Mouse (Mus musculus) liver, embryonic 11.5 days (tissue): ENCODE results near the gene Zfp652. TPM values are rescaled to one million over a fixed set of nuclear protein-coding genes. Genes with fewer than 3 reads are reported as not detected.
A peak's percentile ranks its signal among the peaks of the same experiment; 100 is the strongest.

Source experiments
- ATAC-seq: fragments of 200-750 bp; cut with Nextera tagmentation; replicated peaks from 2 replicates; pipeline ENCODE4 v1.8.0; 2017; ENCODE audit warnings: moderate number of reproducible peaks, mild to moderate bottlenecking, moderate TSS enrichment, moderate library complexity; ENCODE audit not compliant: low FRiP score
- DNase-seq: peaks from one replicate; pipeline ENCODE4 v3.0.0-alpha.2; 2017; ENCODE audit warnings: low spot score
- H3K27ac ChIP-seq: fragments of 300-500 bp; sonication (generic); 2 replicates; pipeline ENCODE4 v1.5.1; 2014; ENCODE audit warnings: mild to moderate bottlenecking, low read depth, low read length, control low read depth
- H3K27me3 ChIP-seq: fragments of 300-500 bp; sonication (generic); replicated peaks from 2 replicates; pipeline ENCODE4 v1.6.1; 2014; ENCODE audit warnings: low read length, mixed read lengths; ENCODE audit not compliant: control insufficient read depth, insufficient read depth
- H3K36me3 ChIP-seq: fragments of 300-500 bp; sonication (generic); 2 replicates; pipeline ENCODE4 v1.6.1; 2014; ENCODE audit warnings: mild to moderate bottlenecking, low read length, moderate library complexity, mixed read lengths; ENCODE audit not compliant: control insufficient read depth, insufficient read depth
- H3K4me1 ChIP-seq: fragments of 300-500 bp; sonication (generic); replicated peaks from 2 replicates; pipeline ENCODE4 v1.6.1; 2014; ENCODE audit warnings: low read length, mixed read lengths; ENCODE audit not compliant: control insufficient read depth, insufficient read depth
- H3K4me2 ChIP-seq: fragments of 300-500 bp; sonication (generic); 2 replicates; pipeline ENCODE4 v1.6.1; 2014; ENCODE audit warnings: mild to moderate bottlenecking, control low read depth, moderate library complexity
- H3K4me3 ChIP-seq: fragments of 300-500 bp; sonication (generic); 2 replicates; pipeline ENCODE4 v1.5.1; 2014; ENCODE audit warnings: low read depth, low read length, control low read depth
- H3K9ac ChIP-seq: fragments of 300-500 bp; sonication (generic); 2 replicates; pipeline ENCODE4 v1.6.1; 2014; ENCODE audit warnings: low read depth, low read length, control low read depth
- H3K9me3 ChIP-seq: fragments of 300-500 bp; sonication (generic); 2 replicates; pipeline ENCODE4 v1.6.1; 2016; ENCODE audit warnings: low read length, inconsistent platforms, mixed read lengths; ENCODE audit not compliant: control insufficient read depth
- WGBS: fragments of 180-500 bp; shearing (Covaris S2); extraction: QIAGEN DNeasy Blood & Tissue Kit; methylation state at CpG from one replicate; pipeline ENCODE4 v1.1.7; 2014; 5-methylcytosine and 5-hydroxymethylcytosine counted together
- polyA plus RNA-seq: library from polyadenylated mRNA; unstranded; fragments of >200 nt; fragmentation: Nextera tagmentation; extraction: Ambion mirVana; gene quantifications from 2 replicates; pipeline ENCODE4 v1.2.1, GENCODE M21; 2014

The Zfp652 gene
- polyA plus RNA-seq, 1 experiment from 2014 or later = 8.7 TPM

DNA sequence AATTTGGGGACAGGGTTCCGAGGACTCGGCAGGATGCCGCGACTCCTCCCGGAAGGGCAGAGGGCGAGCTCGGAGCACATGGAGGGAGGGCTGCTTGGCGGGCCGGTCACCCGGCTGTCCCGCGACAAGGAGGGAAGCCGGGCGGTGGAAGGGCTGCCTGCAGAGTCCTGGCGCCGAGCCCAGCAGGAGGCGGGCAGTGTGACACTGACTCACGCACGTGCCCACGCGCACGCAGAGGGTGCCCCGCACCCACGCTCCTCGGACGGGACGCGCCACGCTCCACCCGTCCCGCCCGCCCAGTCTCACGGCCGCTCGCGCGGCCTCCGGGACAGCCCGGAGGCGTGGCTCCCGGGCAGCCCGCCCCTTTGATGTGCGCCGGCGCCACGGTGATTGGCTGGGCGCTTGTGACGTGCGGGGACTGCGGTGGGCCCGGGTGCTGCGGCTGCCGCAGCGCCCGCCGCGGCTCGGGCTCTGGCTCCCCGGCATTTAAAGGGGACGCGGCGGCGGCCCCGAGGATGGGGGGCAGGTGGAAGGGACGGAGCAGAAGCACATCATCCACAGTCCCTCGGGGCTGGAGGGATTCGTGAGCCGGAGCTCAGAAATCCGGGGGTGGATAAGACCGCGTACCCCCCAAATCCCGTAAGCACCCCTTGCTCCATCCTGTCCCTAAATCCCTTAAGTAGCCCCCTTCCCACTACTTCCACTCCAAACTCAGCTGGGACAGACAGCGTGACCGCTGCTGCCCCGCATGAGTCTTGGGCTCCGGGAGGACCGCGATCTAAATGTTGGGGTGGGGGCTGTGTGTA, 111.8 kb downstream of the Zfp652 start, which contains the start of gene Phospho1:
TSS of gene Phospho1 (plus strand) at position 429 of the 806 bp plus-strand sequence.
- H3K4me2 ChIP-seq = peak within 1 kb of the TSS; percentile 99
- peak within 1 kb of the TSS; percentile 64 for H3K4me3 ChIP-seq
- WGBS = under 1% methylated on average over 78 of the region's 78 CpGs
- H3K36me3 ChIP-seq = no peaks in the 10 kb centered on the region
- peak within 1 kb of the TSS; percentile 71 for H3K27ac ChIP-seq
- no peaks in the 10 kb centered on the region for H3K9me3 ChIP-seq
- peak; percentile 88 for DNase-seq
- peaks cover 23% of the 10 kb centered on the region for H3K4me1 ChIP-seq
- peaks cover 21% of the 10 kb centered on the region for H3K27me3 ChIP-seq
- H3K9ac ChIP-seq = peak within 1 kb of the TSS; percentile 84
- peak; percentile 96 for ATAC-seq

DNA sequence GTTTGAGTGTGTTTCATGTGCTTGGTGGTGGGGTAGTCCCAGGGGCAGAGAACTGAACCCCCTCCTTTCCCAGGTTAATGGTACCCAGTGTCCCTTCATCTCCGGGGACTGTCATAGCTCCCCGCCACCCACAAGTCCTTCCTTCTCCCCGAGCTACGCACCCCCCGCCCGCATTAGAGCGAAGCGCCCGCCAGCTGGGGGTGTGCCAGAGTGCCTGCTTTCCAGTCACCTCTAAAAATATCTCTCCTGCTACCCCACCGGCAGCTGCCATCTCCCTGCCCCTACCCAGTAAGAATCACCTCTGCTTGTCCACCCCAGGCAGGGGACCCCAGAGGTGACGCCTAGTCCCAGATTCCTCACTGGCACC, 112.4 kb downstream of the Zfp652 start:
- Histone ChIP-seq H3K36me3 (no peaks in the 10 kb centered on the region), H3K4me1 (peaks cover 23% of the 10 kb centered on the region), H3K9ac (peak overlapping the region; percentile 84), H3K4me2 (peak overlapping the region; percentile 99), H3K27ac (no peak overlapping the region), H3K4me3 (peak overlapping the region; percentile 64), H3K9me3 (no peaks in the 10 kb centered on the region), H3K27me3 (peaks cover 27% of the 10 kb centered on the region)
- peak; percentile 46 for DNase-seq
- 5% methylated on average over 11 of the region's 11 CpGs for WGBS
- no peak; the same call in 1 of the 2 replicates for ATAC-seq

DNA sequence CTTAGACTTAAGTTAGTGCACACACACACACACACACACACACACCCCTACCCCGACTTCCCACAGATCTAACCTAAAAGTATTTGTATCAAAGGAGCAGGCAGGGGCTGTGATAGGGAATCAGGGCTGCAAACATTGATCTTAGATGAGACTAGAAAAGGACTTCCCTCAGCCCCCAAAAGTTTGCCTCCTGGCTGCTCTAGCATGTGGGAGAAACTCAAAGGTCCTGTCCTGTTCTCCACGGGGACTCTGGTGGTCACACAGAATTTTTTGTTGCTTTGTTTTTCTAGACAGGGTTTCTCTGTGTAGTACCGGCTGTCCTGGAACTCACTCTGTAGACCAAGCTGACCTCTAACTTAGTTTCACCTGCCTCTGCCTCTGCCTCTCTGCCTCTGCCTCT, 113.2 kb downstream of the Zfp652 start:
- ATAC-seq (no peak), DNase-seq (no peak)
- Histone ChIP-seq H3K4me2 (no peak overlapping the region), H3K4me3 (no peak overlapping the region), H3K4me1 (peaks cover 28% of the 10 kb centered on the region), H3K9ac (no peak overlapping the region), H3K36me3 (no peaks in the 10 kb centered on the region), H3K27me3 (peaks cover 34% of the 10 kb centered on the region), H3K9me3 (no peaks in the 10 kb centered on the region), H3K27ac (no peak overlapping the region)
- WGBS = 47% methylated on average over 3 of the region's 3 CpGs

DNA sequence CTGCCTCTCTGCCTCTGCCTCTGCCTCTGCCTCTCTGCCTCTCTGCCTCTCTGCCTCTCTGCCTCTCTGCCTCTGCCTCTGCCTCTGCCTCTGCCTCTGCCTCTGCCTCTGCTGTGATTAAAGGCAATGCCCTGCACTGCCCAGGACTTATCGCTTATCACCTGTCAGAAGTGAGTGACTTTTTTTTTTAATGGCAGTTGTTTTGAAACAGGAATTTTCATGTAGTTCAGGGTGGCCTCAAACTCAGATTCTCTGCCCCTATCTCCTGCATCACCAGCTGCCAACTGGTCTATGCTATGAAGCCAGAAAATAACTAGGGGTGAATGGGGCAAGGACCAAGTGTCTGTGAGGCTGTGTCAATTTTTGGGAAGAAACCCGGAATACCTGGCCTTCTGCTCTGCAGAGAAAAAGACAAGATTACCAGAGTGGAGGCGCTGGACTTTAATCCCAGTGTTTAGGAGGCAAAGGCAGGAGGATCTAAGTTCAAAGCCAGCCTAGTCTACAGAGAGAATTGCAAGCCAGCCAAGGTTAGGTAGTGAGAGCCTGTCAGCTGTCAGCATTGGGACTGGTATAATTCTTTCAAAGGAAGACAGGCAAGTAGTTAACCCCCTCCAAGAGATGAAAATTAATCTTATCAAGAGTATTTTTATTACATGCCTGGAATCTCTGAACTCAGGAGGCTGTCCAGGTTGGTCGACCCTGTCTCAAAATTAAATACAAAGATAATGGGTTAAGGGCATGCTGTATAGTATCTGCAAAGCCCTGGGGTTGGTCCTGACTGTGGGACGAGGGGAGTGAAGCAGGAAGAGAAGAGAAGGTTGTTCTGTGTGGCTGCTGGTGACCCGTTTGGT, 114.1 kb downstream of the Zfp652 start:
- H3K9me3 ChIP-seq = no peaks in the 10 kb centered on the region
- H3K9ac ChIP-seq = no peak overlapping the region
- WGBS = 52% methylated on average over 6 of the region's 6 CpGs
- no peak overlapping the region for H3K27ac ChIP-seq
- ATAC-seq = no peak
- H3K4me2 ChIP-seq = no peak overlapping the region
- H3K4me1 ChIP-seq = peaks cover 36% of the 10 kb centered on the region
- DNase-seq = no peak
- H3K4me3 ChIP-seq = no peak overlapping the region
- H3K36me3 ChIP-seq = no peaks in the 10 kb centered on the region
- peaks cover 44% of the 10 kb centered on the region for H3K27me3 ChIP-seq

DNA sequence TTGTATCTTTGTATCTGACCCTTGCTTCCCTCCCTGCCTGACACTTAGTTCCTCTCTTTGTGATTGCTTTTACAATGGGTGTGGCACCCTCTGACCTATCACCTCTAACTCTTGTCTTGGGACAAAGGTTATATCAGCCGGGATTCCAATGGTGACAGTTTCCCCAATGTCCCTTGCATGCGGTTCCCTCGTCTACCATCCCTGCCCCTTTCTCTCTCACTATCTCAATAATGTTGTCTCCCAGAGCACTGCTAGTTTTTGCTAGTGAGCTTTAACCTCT, 114.6 kb downstream of the Zfp652 start:
- WGBS = 21% methylated on average over 3 of the region's 3 CpGs
- Histone ChIP-seq H3K27me3 (peaks cover 47% of the 10 kb centered on the region), H3K27ac (no peak overlapping the region), H3K9me3 (no peaks in the 10 kb centered on the region), H3K4me3 (no peak overlapping the region), H3K4me1 (peaks cover 36% of the 10 kb centered on the region), H3K36me3 (no peaks in the 10 kb centered on the region), H3K9ac (no peak overlapping the region), H3K4me2 (no peak overlapping the region)
- no peak for DNase-seq
- no peak for ATAC-seq

DNA sequence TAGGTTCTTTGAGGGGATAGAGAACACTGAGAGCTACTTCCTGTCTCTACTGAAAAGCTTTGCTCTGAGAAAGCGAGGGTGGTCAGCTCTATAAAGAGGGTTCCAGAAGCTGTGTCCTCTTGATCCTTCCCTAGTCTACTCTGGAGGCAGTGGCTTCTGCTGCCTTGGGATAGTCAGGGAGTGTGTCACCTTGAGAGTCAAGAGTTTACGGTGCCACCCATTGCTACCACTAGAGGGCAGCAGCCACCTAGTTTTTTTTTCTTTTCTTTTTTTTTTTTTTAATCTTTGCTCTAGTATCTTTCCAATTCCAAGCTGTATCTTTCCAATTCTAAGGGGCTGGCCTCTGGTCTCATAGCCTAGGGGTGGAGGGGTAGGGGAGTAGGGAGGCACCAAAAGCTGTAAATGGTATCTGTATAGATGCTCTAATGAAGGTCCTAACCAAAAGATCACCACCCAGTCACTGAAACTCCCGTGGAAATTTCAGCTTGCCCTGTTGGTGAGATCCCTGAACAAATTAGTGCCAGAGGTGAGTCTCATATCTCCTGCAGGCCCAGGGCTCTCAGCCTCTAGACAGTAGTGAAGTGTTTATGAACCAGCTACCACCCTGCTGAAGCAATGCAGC, 115.1 kb downstream of the Zfp652 start:
- peak; percentile 61 for DNase-seq
- ATAC-seq = no peak
- Histone ChIP-seq H3K9ac (no peak overlapping the region), H3K9me3 (no peaks in the 10 kb centered on the region), H3K4me1 (peaks cover 36% of the 10 kb centered on the region), H3K36me3 (no peaks in the 10 kb centered on the region), H3K27ac (no peak overlapping the region), H3K4me3 (no peak overlapping the region), H3K4me2 (no peak overlapping the region), H3K27me3 (peaks cover 52% of the 10 kb centered on the region)
- WGBS = 17% methylated on average over 3 of the region's 3 CpGs

DNA sequence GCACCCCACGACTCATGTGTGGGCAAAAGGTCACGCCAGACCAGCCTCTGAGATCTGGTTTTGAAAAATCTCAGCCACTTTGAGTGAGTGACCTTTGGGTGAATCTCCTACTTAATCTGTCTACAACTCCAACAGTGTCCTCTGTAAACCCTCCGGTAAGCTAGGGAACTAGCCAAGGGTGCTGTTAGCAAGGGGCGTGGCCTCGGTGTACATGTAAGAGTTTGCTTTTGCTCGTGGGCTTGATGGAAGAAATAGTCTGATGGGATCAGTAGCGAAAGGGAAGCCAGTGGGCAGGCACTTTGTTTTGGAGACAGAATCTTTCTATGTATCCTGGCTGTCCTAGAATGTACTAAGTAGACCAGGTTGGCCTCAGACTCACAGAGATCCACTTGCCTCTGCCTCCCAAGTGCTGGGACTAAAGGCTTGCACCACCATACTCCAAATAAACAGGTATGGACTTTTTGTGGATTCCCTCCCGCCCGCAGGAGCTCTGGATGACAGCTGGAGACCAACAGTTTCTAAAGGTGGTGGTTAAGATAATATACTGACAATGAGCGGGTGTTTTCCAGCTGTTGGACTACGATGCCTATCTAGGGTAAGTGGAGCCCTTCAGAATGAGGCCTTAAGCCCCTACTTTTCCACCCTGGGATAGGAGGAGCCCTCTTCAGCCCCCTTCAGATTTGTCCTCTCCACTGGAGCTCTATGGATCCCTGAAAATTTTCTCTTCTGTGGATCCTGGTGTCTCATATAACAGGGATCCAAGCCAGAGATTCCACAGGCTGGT, 115.9 kb downstream of the Zfp652 start:
- Histone ChIP-seq H3K27ac (no peak overlapping the region), H3K4me3 (no peak overlapping the region), H3K4me2 (no peak overlapping the region), H3K27me3 (peaks cover 60% of the 10 kb centered on the region), H3K9me3 (no peaks in the 10 kb centered on the region), H3K4me1 (peaks cover 35% of the 10 kb centered on the region), H3K36me3 (no peaks in the 10 kb centered on the region), H3K9ac (no peak overlapping the region)
- DNase-seq = no peak
- no peak for ATAC-seq
- 57% methylated on average over 11 of the region's 11 CpGs for WGBS

DNA sequence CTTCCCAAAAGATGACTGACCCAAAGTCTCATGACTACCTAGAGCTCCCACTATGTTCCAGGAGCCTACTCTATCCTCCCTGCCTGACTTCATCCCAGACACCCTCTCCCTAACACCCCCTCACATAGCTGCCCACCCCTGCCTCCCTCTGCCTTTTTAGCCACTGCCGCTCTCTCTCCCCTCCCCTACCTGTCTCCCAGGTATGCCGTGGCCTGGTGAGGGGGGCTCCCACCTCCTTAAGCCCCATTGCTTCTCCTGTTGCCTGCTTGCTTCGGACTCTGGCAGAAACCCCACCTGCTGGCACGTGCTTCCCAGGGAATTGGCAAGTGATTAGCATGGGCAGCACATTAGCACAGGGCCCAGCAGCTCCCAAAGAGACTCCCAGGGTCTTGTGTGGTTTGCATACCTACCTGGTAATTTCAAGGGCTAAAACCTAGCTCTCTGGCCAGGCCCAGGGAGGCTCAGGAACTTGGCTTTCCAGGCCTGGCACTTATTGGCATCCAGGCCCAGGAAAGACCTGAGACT, 117.1 kb downstream of the Zfp652 start:
- ATAC-seq (no peak), DNase-seq (no peak)
- H3K4me1 ChIP-seq = peaks cover 44% of the 10 kb centered on the region
- 48% methylated on average over 4 of the region's 4 CpGs for WGBS
- peaks cover 71% of the 10 kb centered on the region for H3K27me3 ChIP-seq
- no peak overlapping the region for H3K4me2 ChIP-seq
- no peaks in the 10 kb centered on the region for H3K36me3 ChIP-seq
- no peaks in the 10 kb centered on the region for H3K9me3 ChIP-seq
- H3K27ac ChIP-seq = no peak overlapping the region
- no peak overlapping the region for H3K9ac ChIP-seq
- H3K4me3 ChIP-seq = no peak overlapping the region
